Mouse (Mus musculus) C2C12 (cell line): Measurements from ENCODE around the gene Suco. TPM values are rescaled to one million over a fixed set of nuclear protein-coding genes. Genes with fewer than 3 reads are reported as not detected.

Source experiments
- H3K27me3 ChIP-seq: one replicate; pipeline ENCODE4 v1.6.1; 2011; ENCODE audit not compliant: control insufficient read depth, insufficient read depth, insufficient read length
- H3K36me3 ChIP-seq: one replicate; pipeline ENCODE4 v1.6.1; 2011; ENCODE audit not compliant: control insufficient read depth, insufficient read depth
- H3K4me3 ChIP-seq: one replicate; pipeline ENCODE4 v1.5.1; 2011; ENCODE audit warnings: mild to moderate bottlenecking, control low read depth; ENCODE audit not compliant: poor library complexity, insufficient read depth, severe bottlenecking
- H3K79me2 ChIP-seq: one replicate; pipeline ENCODE4 v1.6.1; 2011; ENCODE audit not compliant: control insufficient read depth, insufficient read depth
- H3K79me3 ChIP-seq: one replicate; pipeline ENCODE4 v1.6.1; 2011; ENCODE audit warnings: low read depth, control low read depth
- H3ac ChIP-seq: one replicate; pipeline ENCODE3; 2011; ENCODE audit warnings: low read depth; ENCODE audit not compliant: control insufficient read depth, insufficient read length
- CEBPB ChIP-seq: IDR thresholded peaks from one replicate; pipeline ENCODE4 v1.6.1; 2011; ENCODE audit warnings: low read depth, mild to moderate bottlenecking, control low read depth, moderate library complexity
- CTCF ChIP-seq: IDR thresholded peaks from one replicate; pipeline ENCODE4 v1.5.1; 2011; ENCODE audit not compliant: control insufficient read depth, insufficient read depth, insufficient read length
- FOSL1 ChIP-seq: IDR thresholded peaks from one replicate; pipeline ENCODE4 v1.8.0; 2011; ENCODE audit warnings: mild to moderate bottlenecking, low read length; ENCODE audit not compliant: poor library complexity, insufficient read depth, severe bottlenecking
- MAX ChIP-seq: IDR thresholded peaks from one replicate; pipeline ENCODE4 v1.6.1; 2011; ENCODE audit warnings: mild to moderate bottlenecking, control low read depth
- MYOD1 ChIP-seq: IDR thresholded peaks from one replicate; pipeline ENCODE4 v1.6.1; 2011; ENCODE audit warnings: low read depth; ENCODE audit not compliant: control insufficient read depth, insufficient read length
- MYOG ChIP-seq: IDR thresholded peaks from one replicate; pipeline ENCODE4 v1.6.1; 2011; ENCODE audit not compliant: control insufficient read depth, insufficient read length; ENCODE audit errors: extremely low read depth
- USF1 ChIP-seq: IDR thresholded peaks from one replicate; pipeline ENCODE4 v1.6.1; 2011; ENCODE audit warnings: low read depth, mild to moderate bottlenecking, control low read depth, moderate library complexity
- polyA plus RNA-seq: library from polyadenylated mRNA; unstranded; fragments of >200 nt; fragmentation: generic; extraction: Trizol; gene quantifications from one replicate; pipeline ENCODE4 v1.2.1, GENCODE M21; 2012; ENCODE audit warnings: missing spikeins

Suco gene
- polyA plus RNA-seq, 1 experiment = 3.7 TPM

DNA sequence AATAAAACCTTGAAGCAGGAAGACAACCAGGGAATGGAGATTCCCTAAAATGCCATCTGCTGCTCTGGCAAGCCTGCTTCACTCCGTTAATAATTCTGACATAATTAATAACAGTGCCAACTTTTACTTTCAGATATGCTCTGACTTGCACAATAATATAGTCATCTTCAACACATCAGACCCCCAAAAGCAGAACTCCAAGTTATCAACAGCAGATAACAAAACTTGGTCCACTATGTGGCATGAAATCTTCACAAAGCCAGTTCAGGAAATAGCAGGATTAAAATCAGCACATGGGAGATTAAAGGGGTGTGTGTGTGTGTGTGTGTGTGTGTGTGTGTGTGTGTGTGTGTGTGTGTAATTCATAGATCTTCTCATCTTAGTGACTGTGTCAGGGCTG lies 9.3 kb upstream of the Suco start:
- no peaks in the 10 kb centered on the region for H3K27me3 ChIP-seq
- no peak overlapping the region for H3ac ChIP-seq
- no peaks in the 10 kb centered on the region for H3K36me3 ChIP-seq
- H3K79me3 ChIP-seq = no peaks in the 10 kb centered on the region
- no peaks in the 10 kb centered on the region for H3K79me2 ChIP-seq
- H3K4me3 ChIP-seq = no peak overlapping the region
- TF ChIP-seq CTCF (no peak), MYOG (no peak), CEBPB (no peak), MAX (no peak), MYOD1 (no peak), USF1 (no peak), FOSL1 (no peak)

- no peaks in the 10 kb centered on the region for H3K27me3 ChIP-seq
- peaks cover 37% of the 10 kb centered on the region for H3K79me2 ChIP-seq
- no peaks in the 10 kb centered on the region for H3K36me3 ChIP-seq
- H3ac ChIP-seq = peak overlapping the region; percentile 24
- TF ChIP-seq MYOG (no peak), USF1 (no peak), MAX (no peak), FOSL1 (no peak), CTCF (no peak), MYOD1 (no peak), CEBPB (no peak)
- H3K4me3 ChIP-seq = peak overlapping the region; percentile 43
- peaks cover 28% of the 10 kb centered on the region for H3K79me3 ChIP-seq
Observed at GRCm38 (mm10) chr1:161877580-161878142, 1.2 kb upstream of the Suco start.

GRCm38 (mm10) chr1:161875706-161876552 lies 553 bp downstream of the Suco start:
- H3K36me3 ChIP-seq = no peaks in the 10 kb centered on the region
- no peak for TF ChIP-seq MYOD1
- no peak for TF ChIP-seq MAX
- no peak for TF ChIP-seq CTCF
- TF ChIP-seq MYOG = no peak
- no peak for TF ChIP-seq FOSL1
- peak; percentile 51 for TF ChIP-seq CEBPB
- peaks cover 54% of the 10 kb centered on the region for H3K79me2 ChIP-seq
- H3ac ChIP-seq = peak overlapping the region; percentile 80
- H3K79me3 ChIP-seq = peaks cover 41% of the 10 kb centered on the region
- H3K4me3 ChIP-seq = peak overlapping the region; percentile 84
- H3K27me3 ChIP-seq = no peaks in the 10 kb centered on the region

- Histone ChIP-seq H3K79me2 (peaks cover 98% of the 10 kb centered on the region), H3K4me3 (no peak overlapping the region), H3K27me3 (no peaks in the 10 kb centered on the region), H3K36me3 (no peaks in the 10 kb centered on the region), H3ac (no peak overlapping the region), H3K79me3 (peaks cover 56% of the 10 kb centered on the region)
- TF ChIP-seq FOSL1 (no peak), MYOD1 (no peak), MAX (no peak), USF1 (no peak), MYOG (no peak), CTCF (no peak), CEBPB (no peak)
Observed at GRCm38 (mm10) chr1:161869422-161869821, 7.1 kb downstream of the Suco start.

- Histone ChIP-seq H3K79me2 (peaks cover 98% of the 10 kb centered on the region), H3K27me3 (no peaks in the 10 kb centered on the region), H3K36me3 (peaks cover 4% of the 10 kb centered on the region), H3K79me3 (peaks cover 51% of the 10 kb centered on the region), H3K4me3 (no peak overlapping the region), H3ac (no peak overlapping the region)
- TF ChIP-seq USF1 = no peak
- TF ChIP-seq MYOG = no peak
- no peak for TF ChIP-seq MYOD1
- TF ChIP-seq CTCF = no peak
- TF ChIP-seq CEBPB = no peak
- no peak for TF ChIP-seq MAX
- TF ChIP-seq FOSL1 = no peak
Observed at GRCm38 (mm10) chr1:161868413-161868812, 8.1 kb downstream of the Suco start.
